Mouse (Mus musculus): Measurements from ENCODE around the gene March6.

DNA sequence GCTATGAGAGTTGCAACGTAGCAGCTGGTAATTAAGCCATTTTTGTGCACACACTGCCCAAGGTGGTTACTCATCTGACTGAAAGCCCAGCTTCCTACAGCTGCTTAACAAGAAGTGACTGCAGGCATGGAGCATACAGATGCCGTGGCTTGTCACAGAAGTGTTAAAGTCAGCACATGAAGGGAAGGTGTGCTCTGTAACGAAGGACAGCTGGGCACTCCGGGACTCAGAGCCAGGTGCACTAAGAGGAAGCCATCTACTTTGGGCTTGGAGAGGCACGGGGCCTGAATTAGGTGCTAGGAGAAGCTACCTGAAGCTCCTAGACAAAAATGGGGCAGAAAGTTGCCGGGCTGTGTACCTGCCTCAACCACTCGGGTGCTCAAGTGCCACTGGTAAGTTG lies 97.1 kb downstream of the March6 start:
- TF ChIP-seq TAL1 (IDR thresholded peaks at IDR 0.05; ENCODE audit: low read length) (no peak), GATA1 (IDR thresholded peaks at IDR 0.05; ENCODE audit: low read length) (no peak)
